Mouse (Mus musculus) mouse embryonic stem cell (cell line): Measurements from ENCODE around the gene Cab39l.

Experiments used
- in situ Hi-C, 2 experiments: fragments of 300-500 bp; cut with MboI; formaldehyde crosslinking; loops; 1 replicate in 1 of 2; 3 replicates in 1 of 2; pipeline ENCODE4 v1.14.3; 2019 to 2020; ENCODE audit warnings: low sequenced_read_pairs in 2 of 2, low pct_unique_long_range_greater_than_20kb in 1 of 2, mixed read lengths in 1 of 2; ENCODE audit not compliant: unreplicated experiment in 1 of 2

Gene Cab39l

GRCm38 (mm10) chr14:59485247-59485810, 44.6 kb downstream of the Cab39l start:
- in situ Hi-C loops, result no loop called here

- in situ Hi-C loops, result no loop called here
These were observed 51.6 kb downstream of the Cab39l start for GRCm38 (mm10) chr14:59492376-59492775.

GRCm38 (mm10) chr14:59497928-59498327, 57.2 kb downstream of the Cab39l start:
- in situ Hi-C loops, result no loop called here

- in situ Hi-C loops, result no loop called here
These were observed 64.1 kb downstream of the Cab39l start for GRCm38 (mm10) chr14:59504831-59505230.

GRCm38 (mm10) chr14:59506139-59506538, 65.4 kb downstream of the Cab39l start:
- in situ Hi-C loops, result no loop called here

- in situ Hi-C loops, result no loop called here
These were observed 73.2 kb downstream of the Cab39l start for GRCm38 (mm10) chr14:59513922-59514444.

- in situ Hi-C loops, result no loop called here
These were observed 85.1 kb downstream of the Cab39l start for GRCm38 (mm10) chr14:59525843-59526242.

GRCm38 (mm10) chr14:59530801-59531200, 90.0 kb downstream of the Cab39l start:
- in situ Hi-C loops, result no loop called here

GRCm38 (mm10) chr14:59532986-59533385, 92.2 kb downstream of the Cab39l start:
- in situ Hi-C loops, result no loop called here

GRCm38 (mm10) chr14:59533908-59534307, 93.1 kb downstream of the Cab39l start:
- in situ Hi-C loops, result no loop called here

GRCm38 (mm10) chr14:59537829-59538432, 97.2 kb downstream of the Cab39l start:
- in situ Hi-C loops, result no loop called here

- in situ Hi-C loops, result no loop called here
These were observed 99.5 kb downstream of the Cab39l start for GRCm38 (mm10) chr14:59540230-59540629.

GRCm38 (mm10) chr14:59540761-59541160, 100.0 kb downstream of the Cab39l start:
- in situ Hi-C loops, result no loop called here

- in situ Hi-C loops, result no loop called here
These were observed 102.5 kb downstream of the Cab39l start for GRCm38 (mm10) chr14:59543158-59543826.

- in situ Hi-C loops, result no loop called here
These were observed 103.2 kb downstream of the Cab39l start for GRCm38 (mm10) chr14:59543956-59544355.

- in situ Hi-C loops, result no loop called here
These were observed 105.5 kb downstream of the Cab39l start for GRCm38 (mm10) chr14:59546162-59546880.

- in situ Hi-C loops, result no loop called here
These were observed 106.8 kb downstream of the Cab39l start for GRCm38 (mm10) chr14:59547530-59547929.

- in situ Hi-C loops, result no loop called here
These were observed 107.8 kb downstream of the Cab39l start for GRCm38 (mm10) chr14:59548532-59548931.

GRCm38 (mm10) chr14:59549106-59549505, 108.3 kb downstream of the Cab39l start:
- in situ Hi-C loops, result no loop called here
